Mouse (Mus musculus) G1E (cell line): ENCODE measurements around the gene Tbc1d10a.

ENCODE experiments used
- CTCF ChIP-seq: IDR thresholded peaks from 2 replicates; pipeline ENCODE4 v1.5.1; 2012; ENCODE audit warnings: low read depth, low read length, inconsistent platforms, mixed read lengths
- GATA1 ChIP-seq: IDR thresholded peaks from 2 replicates; pipeline ENCODE4 v1.6.1; 2012; ENCODE audit warnings: borderline replicate concordance, low read length, inconsistent platforms, mixed read lengths

DNA sequence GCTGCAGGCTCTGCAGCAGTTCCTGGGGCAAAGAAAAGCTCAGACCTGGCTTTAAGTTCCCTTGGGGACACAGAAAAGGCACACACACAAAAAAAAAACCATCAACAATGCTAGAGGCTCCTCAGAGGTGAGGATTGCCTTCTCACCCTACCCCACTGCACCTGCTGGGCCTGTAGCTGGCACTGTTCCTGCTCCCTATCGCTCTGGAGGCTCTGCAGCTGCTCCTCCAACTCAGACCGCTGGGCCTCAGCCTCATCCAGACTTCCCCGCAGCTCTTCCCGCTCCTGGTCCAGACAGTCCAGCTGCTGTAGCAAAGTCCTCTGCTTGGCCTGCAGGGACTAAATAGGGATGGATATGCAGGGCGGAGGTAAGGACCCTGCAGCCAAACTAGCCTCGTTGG is 40.2 kb upstream of the Tbc1d10a start:
- no peak for TF ChIP-seq CTCF
- no peak for TF ChIP-seq GATA1
